Mouse (Mus musculus) cerebellum, adult 2 months (tissue): Measurements from ENCODE around the gene Shc3.

Experiments
- CTCF ChIP-seq: fragments of 200-500 bp; IDR thresholded peaks from 2 replicates; pipeline ENCODE4 v1.5.1; 2011; ENCODE audit warnings: low read depth, mild to moderate bottlenecking, control low read depth, low read length, moderate library complexity, borderline replicate concordance; ENCODE audit not compliant: insufficient read depth
- POLR2A ChIP-seq: fragments of 200-500 bp; IDR thresholded peaks from 2 replicates; pipeline ENCODE4 v1.6.1; 2011; ENCODE audit warnings: low read length, control low read depth, borderline replicate concordance; ENCODE audit not compliant: insufficient read depth

DNA sequence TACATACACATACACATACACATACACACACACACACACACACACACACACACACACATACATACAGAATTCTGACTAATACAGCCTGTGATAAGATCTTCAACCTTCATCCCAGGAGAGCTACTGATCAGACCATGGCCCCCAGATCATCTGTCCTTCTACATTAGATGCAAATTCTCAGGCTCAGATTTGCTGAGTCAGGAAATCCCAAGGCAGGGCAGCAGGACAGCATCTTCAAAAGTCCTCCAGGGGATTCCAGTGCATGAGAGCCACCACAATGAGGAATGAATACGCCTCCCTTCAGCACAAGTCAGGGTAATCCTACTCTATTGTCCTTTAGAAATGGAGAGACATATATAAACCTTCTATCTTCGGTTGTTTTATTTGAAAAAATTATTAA is 184.3 kb downstream of the Shc3 start:
- TF ChIP-seq CTCF, result no peak
- no peak for TF ChIP-seq POLR2A
